Mouse (Mus musculus): ENCODE data around the gene Gtpbp1. TPM values are rescaled to one million over a fixed set of nuclear protein-coding genes. Genes with fewer than 3 reads are reported as not detected.

Gtpbp1 gene
- polyA plus RNA-seq, 1 experiment, result 42.7 TPM

- Histone ChIP-seq H3K4me3 (ENCODE audit: control insufficient read depth, low read depth, low read length) (no peak overlapping the region), H3K36me3 (ENCODE audit: control insufficient read depth, insufficient read depth, low read length) (no peaks in the 10 kb centered on the region; the same call in 1 of the 2 replicates), H3K27ac (ENCODE audit: control insufficient read depth, insufficient read depth, low read depth, low read length) (no peak overlapping the region), H3K4me1 (ENCODE audit: control insufficient read depth, insufficient read depth, low read length) (peaks cover 16% of the 10 kb centered on the region), H3K27me3 (ENCODE audit: control insufficient read depth, insufficient read depth, low read length) (no peaks in the 10 kb centered on the region)
- TF ChIP-seq POLR2A (IDR thresholded peaks at IDR 0.05; ENCODE audit: control insufficient read depth, low read depth, low read length) (no peak), CTCF (IDR thresholded peaks at IDR 0.05; ENCODE audit: control insufficient read depth, insufficient read depth, insufficient replicate concordance, low read depth, low read length) (no peak)
Observed at GRCm38 (mm10) chr15:79770629-79771240, 80.1 kb downstream of the Gtpbp1 start.

Other genes starting within 250 kb of the Gtpbp1 start
- 5.5 and 6.7 TPM in 2 replicates for gene Csnk1e, start 235.3 kb upstream of the Gtpbp1 start, polyA plus RNA-seq (2012; rRNA removed)
- 0.58 and 0.78 TPM in 2 replicates for gene Kcnj4, start 185.6 kb upstream of the Gtpbp1 start, polyA plus RNA-seq (2012; rRNA removed)
- 2.3 and 3.6 TPM in 2 replicates for gene Kdelr3, start 174.4 kb upstream of the Gtpbp1 start, polyA plus RNA-seq (2012; rRNA removed)
- 159 and 193 TPM in 2 replicates for gene Ddx17, start 144.1 kb upstream of the Gtpbp1 start, polyA plus RNA-seq (2012; rRNA removed)
- gene Dmc1, start 85.7 kb upstream of the Gtpbp1 start, polyA plus RNA-seq (2012; rRNA removed), result 7.0 and 8.6 TPM in 2 replicates
- gene Fam227a, start 31.9 kb upstream of the Gtpbp1 start, polyA plus RNA-seq (2012; rRNA removed), result 20.0 and 20.4 TPM in 2 replicates
- 57.1 and 58.1 TPM in 2 replicates for gene Cby1, start 31.6 kb upstream of the Gtpbp1 start, polyA plus RNA-seq (2012; rRNA removed)
- 301 and 361 TPM in 2 replicates for gene Tomm22, start 20.0 kb upstream of the Gtpbp1 start, polyA plus RNA-seq (2012; rRNA removed)
- gene Josd1, start 2.9 kb upstream of the Gtpbp1 start, polyA plus RNA-seq (2012; rRNA removed), result 22.6 and 24.9 TPM in 2 replicates
- gene Sun2, start 51.7 kb downstream of the Gtpbp1 start, polyA plus RNA-seq (2012; rRNA removed), result 16.7 and 19.5 TPM in 2 replicates
- 187 and 198 TPM in 2 replicates for gene Dnal4, start 87.0 kb downstream of the Gtpbp1 start, polyA plus RNA-seq (2012; rRNA removed)
- 36.6 and 46.5 TPM in 2 replicates for gene Nptxr, start 113.9 kb downstream of the Gtpbp1 start, polyA plus RNA-seq (2012; rRNA removed)
- 0.10 TPM in 1 of 2 replicates, not detected in the other for gene Npcd, start 143.4 kb downstream of the Gtpbp1 start, polyA plus RNA-seq (2012; rRNA removed)
- gene Cbx6, start 143.8 kb downstream of the Gtpbp1 start, polyA plus RNA-seq (2012; rRNA removed), result 4.6 and 6.6 TPM in 2 replicates
- gene Apobec3, start 200.8 kb downstream of the Gtpbp1 start, polyA plus RNA-seq (2012; rRNA removed), result 10.8 and 11.1 TPM in 2 replicates